Mouse (Mus musculus) Patski (cell line): ENCODE data around the gene Pla2g6. TPM values are rescaled to one million over a fixed set of nuclear protein-coding genes. Genes with fewer than 3 reads are reported as not detected.

Source experiments
- ATAC-seq: fragments of 100-300 bp; one replicate; pipeline ENCODE4 v1.8.0; 2021
- CTCF ChIA-PET: fragments of 350-600 bp; sonication (Branson Sonifier 250); formaldehyde crosslinking; loops from one replicate; lab custom pipeline; 2022; ENCODE audit warnings: inconsistent platforms; lab: Charles Lee
- POLR2A ChIA-PET: fragments of 350-600 bp; sonication (Branson Sonifier 250); formaldehyde crosslinking; loops from one replicate; lab custom pipeline; 2022; ENCODE audit warnings: antibody characterized with exemption, inconsistent platforms; lab: Charles Lee
- DNase-seq: peaks from one replicate; pipeline ENCODE4 v3.0.0-alpha.2; 2011; ENCODE audit warnings: low read depth, low spot score
- H3K27me3 ChIP-seq: fragments of 371-371 bp; one replicate; pipeline ENCODE4 v1.5.1; 2021
- CTCF ChIP-seq: fragments of 100-300 bp; IDR thresholded peaks from one replicate; pipeline ENCODE4 v1.5.1; 2021
- in situ Hi-C: fragments of 300-500 bp; cut with MboI; formaldehyde crosslinking; loops from 3 replicates; pipeline ENCODE4 v1.11.1; 2018; ENCODE audit warnings: low pct_unique_long_range_greater_than_20kb, mixed read lengths
- polyA plus RNA-seq: library from polyadenylated mRNA; unstranded; gene quantifications from one replicate; pipeline ENCODE4 v1.2.3, GENCODE M21; 2021

Pla2g6 gene
- polyA plus RNA-seq, 1 experiment from 2014 or later, result 32.8 TPM

DNA sequence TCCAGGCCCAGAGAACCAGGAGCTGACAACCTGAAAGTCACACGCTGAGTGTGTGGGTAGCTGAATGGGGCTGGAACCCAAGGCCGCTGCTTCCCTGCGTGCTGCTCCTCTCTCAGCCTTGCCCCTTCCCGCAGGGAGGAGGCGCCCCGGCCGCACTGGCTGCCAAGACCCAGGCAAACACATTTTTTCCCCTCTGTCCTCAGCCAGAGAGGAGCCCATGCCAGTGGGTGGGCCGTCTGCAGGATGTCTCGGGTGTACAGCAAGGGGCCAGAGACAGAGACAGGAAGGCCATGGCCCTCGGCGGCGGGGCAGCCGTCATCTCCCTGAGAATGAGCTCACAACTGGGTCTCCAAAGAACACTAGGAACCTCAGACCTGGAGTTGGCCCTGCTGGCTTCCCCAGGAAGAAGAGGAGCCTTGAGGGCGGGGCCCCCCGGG is 23.2 kb upstream of the Pla2g6 start:
- in situ Hi-C loops, result no loop called here
- H3K27me3 ChIP-seq, result no peaks in the 10 kb centered on the region
- DNase-seq (no peak), ATAC-seq (no peak)
- TF ChIP-seq CTCF, result no peak
- ChIA-PET CTCF (interaction anchor here (0.8 kb wide), 1 partner anchor 108 kb away, joined by 3 read pairs; no protein-coding TSS in a partner anchor), POLR2A (interaction anchor here (0.6 kb wide), 2 partner anchors 110 to 113 kb away, joined by 3 to 4 read pairs; no protein-coding TSS in a partner anchor)

DNA sequence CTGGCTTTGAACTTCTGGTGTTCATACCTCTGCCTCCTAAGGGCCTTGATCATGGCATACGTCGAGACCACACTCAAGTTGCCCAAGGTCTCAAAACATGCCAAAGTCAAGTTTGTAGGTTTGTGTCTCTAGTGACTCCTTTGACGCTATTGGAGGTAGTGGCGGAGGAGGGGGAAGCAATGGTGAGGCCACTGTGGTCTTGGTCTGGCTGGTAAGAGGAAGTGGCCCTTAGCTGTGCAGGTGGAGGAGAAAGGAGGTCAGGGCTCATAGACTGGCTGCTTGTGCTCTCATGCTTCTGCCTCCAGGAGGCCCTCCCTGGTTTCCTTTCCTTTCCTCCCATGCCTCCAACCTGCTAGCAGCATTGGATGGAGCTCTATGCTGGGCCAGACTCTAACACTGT is 22.7 kb upstream of the Pla2g6 start:
- CTCF ChIA-PET, result interaction anchor here (1.3 kb wide), 1 partner anchor 8 kb away, joined by 4 read pairs; no protein-coding TSS in a partner anchor
- in situ Hi-C loops, result no loop called here
- ATAC-seq, result no peak

DNA sequence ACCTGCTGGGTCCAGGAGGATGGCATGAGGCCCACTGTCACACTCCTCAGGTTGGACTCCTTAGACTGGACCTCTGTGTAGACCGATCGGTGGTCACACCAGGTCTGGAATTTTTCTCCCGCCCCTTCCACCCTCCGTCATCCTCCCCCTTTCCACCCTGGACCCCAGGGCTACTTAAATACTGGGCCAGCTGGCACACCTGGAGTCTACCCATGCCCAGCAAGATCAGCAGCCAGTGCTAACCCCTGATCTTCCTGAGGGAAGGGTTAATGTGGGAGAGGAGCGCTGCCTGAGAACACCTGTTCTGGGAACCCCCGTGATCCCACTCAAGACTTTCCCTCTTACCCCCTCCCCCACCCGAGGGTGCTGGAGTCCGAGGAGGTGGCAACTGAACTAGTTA is 20.5 kb upstream of the Pla2g6 start:
- in situ Hi-C loops, result no loop called here
- ATAC-seq, result peak; percentile 3

More for the DNA sequence above, 22.7 kb upstream of the Pla2g6 start:
- H3K27me3 ChIP-seq, result no peaks in the 10 kb centered on the region
- POLR2A ChIA-PET, result no interaction called here
- no peak for DNase-seq
- no peak for TF ChIP-seq CTCF

DNA sequence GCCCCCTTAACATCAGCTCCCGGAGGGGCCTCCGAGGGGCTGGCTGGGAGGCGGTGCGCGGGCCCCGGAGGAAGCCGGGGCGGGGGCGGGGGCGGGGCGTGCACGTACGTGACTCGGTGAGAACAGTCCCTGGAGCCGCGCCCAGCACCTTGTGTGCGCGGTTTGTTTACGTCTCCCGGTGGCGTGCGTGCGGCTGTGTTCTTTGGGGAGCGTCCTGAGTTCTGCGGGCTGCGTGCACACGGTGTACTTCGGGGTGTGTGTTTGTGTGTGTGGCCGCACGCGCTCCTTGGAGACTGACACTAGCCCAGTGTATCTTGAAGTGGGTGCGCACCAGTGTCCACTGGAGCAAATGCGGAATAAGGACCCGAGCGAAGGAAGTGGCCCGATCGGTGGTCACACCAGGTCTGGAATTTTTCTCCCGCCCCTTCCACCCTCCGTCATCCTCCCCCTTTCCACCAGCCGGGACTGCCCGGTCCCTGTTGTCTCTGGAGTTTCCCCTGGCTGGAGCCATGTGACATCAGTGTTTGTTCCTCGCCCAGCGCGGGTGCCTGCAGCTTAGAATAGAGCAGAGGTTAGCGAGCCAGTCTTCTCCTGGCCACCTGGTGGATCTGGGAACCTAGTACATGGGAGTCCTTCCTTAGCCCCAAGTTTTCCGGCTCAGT is 19.8 kb upstream of the Pla2g6 start:
- H3K27me3 ChIP-seq, result no peaks in the 10 kb centered on the region
- ATAC-seq (peak; percentile 34), DNase-seq (no peak)
- POLR2A ChIA-PET, result interaction anchor here (1.0 to 1.4 kb wide), 2 partner anchors 10 to 21 kb away, joined by 3 read pairs; no protein-coding TSS in a partner anchor
- CTCF ChIA-PET, result no interaction called here
- no peak for TF ChIP-seq CTCF
- in situ Hi-C loops, result no loop called here

More for the DNA sequence above, 20.5 kb upstream of the Pla2g6 start:
- ChIA-PET CTCF (no interaction called here), POLR2A (interaction anchor here (1.0 kb wide), 1 partner anchor 9 kb away, joined by 3 read pairs; no protein-coding TSS in a partner anchor)
- no peak for DNase-seq
- H3K27me3 ChIP-seq, result no peaks in the 10 kb centered on the region
- TF ChIP-seq CTCF, result no peak

DNA sequence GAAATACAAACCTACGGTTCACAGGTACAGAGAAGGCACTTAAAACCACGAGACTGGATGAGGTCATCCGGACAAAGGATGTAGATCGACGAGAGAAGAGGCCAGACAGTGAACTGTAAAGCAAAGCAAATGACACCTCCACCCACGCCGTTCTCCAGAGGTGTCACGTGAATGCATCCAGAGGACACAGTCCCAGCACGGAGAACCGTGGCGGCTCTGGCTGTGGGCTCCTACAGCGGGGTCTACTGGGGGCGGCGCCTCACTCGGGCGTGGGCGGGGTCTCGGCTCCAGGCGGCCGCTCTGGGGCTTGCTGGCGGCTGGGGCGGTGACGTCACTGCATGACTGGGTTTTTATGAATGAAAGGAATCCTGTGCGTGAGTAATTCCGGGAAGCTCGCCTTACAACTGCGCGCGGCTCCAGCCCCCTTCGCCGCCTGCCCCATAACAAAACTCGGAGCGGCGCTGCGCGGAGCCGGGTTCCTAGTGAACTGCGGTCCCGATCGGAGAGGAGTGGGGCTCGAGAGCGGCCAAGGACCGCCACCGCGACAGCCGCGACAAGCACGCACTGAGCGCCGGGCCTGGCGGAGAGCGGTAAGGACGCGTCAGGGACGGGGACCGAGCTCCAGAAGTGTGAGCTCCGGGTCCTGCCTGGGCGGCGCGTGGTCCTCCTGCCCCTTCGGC is 19.1 kb upstream of the Pla2g6 start:
- DNase-seq (no peak), ATAC-seq (peak; percentile 61)
- ChIA-PET CTCF (no interaction called here), POLR2A (interaction anchor here (0.7 to 1.6 kb wide), 4 partner anchors 8 to 23 kb away, joined by 3 to 4 read pairs (median 3); no protein-coding TSS in a partner anchor)
- no peaks in the 10 kb centered on the region for H3K27me3 ChIP-seq
- no peak for TF ChIP-seq CTCF
- in situ Hi-C loops, result no loop called here

DNA sequence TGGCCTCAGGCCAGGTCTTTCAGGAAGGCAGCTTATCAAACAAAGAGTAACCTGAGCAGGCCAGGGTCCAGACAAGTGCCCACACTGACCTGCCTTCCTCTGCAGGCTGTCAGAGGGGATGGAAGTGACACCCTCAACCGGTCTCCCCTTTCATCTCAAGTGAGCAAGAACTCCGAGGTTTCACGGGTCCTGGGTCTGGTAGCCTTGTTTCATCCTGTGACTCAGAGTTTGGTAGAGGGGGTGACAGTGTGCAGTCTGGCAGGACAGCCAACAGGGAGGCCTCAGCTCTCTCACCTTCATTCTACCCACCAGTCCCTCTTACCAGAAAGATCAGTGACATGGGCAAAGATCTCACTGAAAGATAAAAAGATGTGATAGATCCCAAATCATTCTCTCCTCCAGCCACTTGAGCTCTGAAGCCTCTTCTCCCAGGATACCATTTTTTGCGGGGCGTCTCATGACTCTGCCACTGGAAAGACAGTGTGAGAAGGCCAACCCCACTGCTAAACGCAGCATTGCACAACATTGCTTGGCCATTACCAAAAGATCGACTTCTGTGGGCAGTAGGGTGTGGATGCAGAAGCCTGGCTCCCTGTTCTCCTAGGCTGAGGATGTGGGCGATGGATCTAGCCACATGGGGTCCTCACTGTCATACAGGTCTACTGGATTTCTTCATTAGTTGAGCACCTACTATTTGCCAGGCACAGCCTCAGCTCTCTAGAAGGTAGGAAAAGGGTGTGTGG is 18.0 kb upstream of the Pla2g6 start, which contains the start of gene Maff:
TSS of gene Maff (plus strand) at position 571 of the 743 bp plus-strand sequence.
- ChIA-PET POLR2A (interaction anchor here (1.3 to 1.6 kb wide), 2 partner anchors 19 to 22 kb away, joined by 3 to 4 read pairs; no protein-coding TSS in a partner anchor), CTCF (interaction anchor here (1.2 kb wide), 1 partner anchor 19 kb away, joined by 3 read pairs; no protein-coding TSS in a partner anchor)
- in situ Hi-C loops, result no loop called here
- no peak for TF ChIP-seq CTCF
- H3K27me3 ChIP-seq, result no peaks in the 10 kb centered on the region
- DNase-seq (no peak), ATAC-seq (no peak)

DNA sequence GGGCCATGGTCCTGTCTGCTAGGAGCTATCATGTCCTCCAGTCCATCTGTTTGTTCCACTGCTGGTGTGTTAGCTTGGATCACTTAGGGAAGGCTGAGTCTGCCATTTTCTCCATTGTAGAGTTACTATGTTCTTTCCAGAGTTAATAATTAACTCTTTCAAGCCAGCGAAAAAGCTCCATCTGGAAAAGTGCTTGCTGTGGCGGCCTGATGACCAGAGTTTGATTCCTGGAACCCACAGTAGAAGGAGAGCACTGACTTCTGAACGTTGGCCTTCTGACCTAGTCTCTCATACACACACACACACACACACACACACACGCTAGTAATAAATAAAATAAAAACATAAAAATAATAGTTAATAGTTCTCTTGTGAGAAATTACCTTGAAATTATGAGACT is 16.4 kb upstream of the Pla2g6 start:
- in situ Hi-C loops, result no loop called here
- no peak for DNase-seq
- no peak for ATAC-seq
- ChIA-PET CTCF (no interaction called here), POLR2A (interaction anchor here (0.6 to 1.2 kb wide), 3 partner anchors 15 to 129 kb away, joined by 3 to 4 read pairs (median 3); no protein-coding TSS in a partner anchor)
- no peak for TF ChIP-seq CTCF
- no peaks in the 10 kb centered on the region for H3K27me3 ChIP-seq

DNA sequence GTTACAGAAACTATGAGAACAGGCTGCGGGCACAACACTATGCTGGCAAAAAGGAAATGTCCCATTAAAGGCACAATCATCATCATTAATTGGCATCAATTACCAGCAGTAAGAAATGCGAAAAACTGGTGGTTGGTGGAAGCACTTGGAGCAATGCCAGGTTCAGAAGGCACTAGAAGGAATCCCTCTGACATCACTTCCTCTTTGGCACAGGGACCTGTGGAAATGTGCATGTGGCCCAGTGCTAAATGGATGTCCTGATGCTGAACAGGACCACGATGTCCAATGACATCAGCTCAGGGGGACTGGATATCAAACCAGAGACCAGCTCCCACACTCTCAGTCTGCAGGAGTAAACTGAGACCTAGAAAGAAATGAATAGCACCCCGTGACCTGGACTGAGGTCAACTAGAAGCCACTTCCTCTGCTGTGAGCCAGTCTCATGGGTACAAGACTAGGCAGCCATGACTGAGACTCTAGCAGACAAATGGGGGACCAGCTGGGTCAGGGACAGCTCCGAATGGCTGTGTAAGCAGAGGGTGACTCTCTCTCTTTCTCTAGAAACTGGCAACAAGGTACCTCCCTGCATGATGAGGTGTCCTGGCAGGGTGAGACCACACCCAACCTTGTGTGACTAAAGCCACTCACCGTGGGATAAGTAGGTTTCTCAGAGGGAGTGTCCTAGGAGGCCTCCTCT is 14.6 kb upstream of the Pla2g6 start:
- no peak for DNase-seq
- CTCF ChIA-PET, result no interaction called here
- no peaks in the 10 kb centered on the region for H3K27me3 ChIP-seq
- ATAC-seq, result no peak
- in situ Hi-C loops, result no loop called here
- TF ChIP-seq CTCF, result no peak
- POLR2A ChIA-PET, result no interaction called here

DNA sequence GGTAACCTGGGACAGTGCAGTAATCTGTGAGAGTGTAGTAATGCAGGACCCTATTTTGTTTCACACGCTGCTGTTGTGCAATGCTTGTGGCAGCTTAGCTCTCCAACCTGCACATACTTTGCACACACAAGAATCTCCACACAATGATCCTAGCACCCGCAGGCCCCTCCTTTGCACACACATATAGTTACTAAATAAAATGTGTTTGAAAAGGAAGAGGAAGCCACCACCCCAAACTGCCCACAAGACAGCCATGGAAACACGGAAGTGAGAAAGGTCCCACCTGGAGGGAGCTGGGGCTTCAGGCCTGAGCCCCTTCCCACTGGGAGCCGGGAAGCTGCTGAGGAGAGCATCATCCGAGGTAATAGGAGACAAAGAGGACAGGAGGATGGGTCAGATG is 10.8 kb upstream of the Pla2g6 start:
- no peak for DNase-seq
- no peak for TF ChIP-seq CTCF
- no peak for ATAC-seq
- in situ Hi-C loops, result no loop called here
- ChIA-PET POLR2A (no interaction called here), CTCF (no interaction called here)
- H3K27me3 ChIP-seq, result no peaks in the 10 kb centered on the region
